Mouse (Mus musculus): Measurements from ENCODE around the gene Fgf11.

DNA sequence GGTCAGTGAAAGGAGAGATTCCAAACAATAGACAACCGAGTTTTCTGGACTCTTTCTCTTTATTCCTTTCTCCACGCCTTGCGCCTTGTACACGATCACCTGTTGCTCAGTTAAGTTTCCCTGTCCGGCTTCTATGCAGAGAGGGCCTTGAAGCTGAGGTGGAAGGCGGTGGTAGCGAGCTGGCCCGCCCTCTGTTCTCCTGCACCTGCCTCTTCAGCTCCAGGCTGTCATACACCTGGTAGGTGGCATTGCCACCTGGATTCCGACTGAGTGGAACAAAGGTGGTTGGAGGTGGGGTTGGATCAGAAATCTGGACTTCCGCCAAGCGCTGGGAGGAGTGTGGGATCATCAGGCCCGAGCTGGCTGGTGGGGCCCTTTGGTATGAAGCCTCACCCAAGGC is 14.9 kb upstream of the Fgf11 start:
- no peak for TF ChIP-seq CTCF (conservative IDR thresholded peaks at IDR 0.05; ENCODE audit: low read length)
- no peak for TF ChIP-seq NANOG (IDR thresholded peaks at IDR 0.05; ENCODE audit: borderline replicate concordance, low read length)

Measured in E14TG2a.4 (cell line).